Mouse (Mus musculus) retina, adult 2 months (tissue): ENCODE measurements around the gene Tmtc2.
A peak's percentile ranks its signal among the peaks of the same experiment; 100 is the strongest.

Experiments used
- DNase-seq: peaks from one replicate; pipeline ENCODE4 v3.0.0-alpha.2; 2012; ENCODE audit warnings: low read depth, low spot score

Tmtc2 gene

GRCm38 (mm10) chr10:105297560-105297959 is 276.7 kb downstream of the Tmtc2 start:
- no peak for DNase-seq

- no peak for DNase-seq
Measured at GRCm38 (mm10) chr10:105292961-105293360, 281.3 kb downstream of the Tmtc2 start.

- DNase-seq = no peak
Measured at GRCm38 (mm10) chr10:105288472-105288871, 285.8 kb downstream of the Tmtc2 start.

GRCm38 (mm10) chr10:105287575-105287974 is 286.7 kb downstream of the Tmtc2 start:
- no peak for DNase-seq

GRCm38 (mm10) chr10:105287064-105287463 is 287.2 kb downstream of the Tmtc2 start:
- DNase-seq = no peak

GRCm38 (mm10) chr10:105286221-105286620 is 288.0 kb downstream of the Tmtc2 start:
- no peak for DNase-seq

- DNase-seq = peak; percentile 8
Measured at GRCm38 (mm10) chr10:105284171-105284570, 290.1 kb downstream of the Tmtc2 start.

GRCm38 (mm10) chr10:105280933-105281332 is 293.3 kb downstream of the Tmtc2 start:
- DNase-seq = no peak

GRCm38 (mm10) chr10:105260053-105260452 is 314.2 kb downstream of the Tmtc2 start:
- DNase-seq = no peak

- peak; percentile 16 for DNase-seq
Measured at GRCm38 (mm10) chr10:105238291-105238690, 336.0 kb downstream of the Tmtc2 start.

- no peak for DNase-seq
Measured at GRCm38 (mm10) chr10:105232864-105233263, 341.4 kb downstream of the Tmtc2 start.

GRCm38 (mm10) chr10:105230416-105230815 is 343.8 kb downstream of the Tmtc2 start:
- no peak for DNase-seq

GRCm38 (mm10) chr10:105228623-105229022 is 345.6 kb downstream of the Tmtc2 start:
- no peak for DNase-seq

- no peak for DNase-seq
Measured at GRCm38 (mm10) chr10:105227631-105228030, 346.6 kb downstream of the Tmtc2 start.

- no peak for DNase-seq
Measured at GRCm38 (mm10) chr10:105225714-105226113, 348.5 kb downstream of the Tmtc2 start.

- no peak for DNase-seq
Measured at GRCm38 (mm10) chr10:105222904-105223303, 351.3 kb downstream of the Tmtc2 start.

GRCm38 (mm10) chr10:105201491-105201890 is 372.8 kb downstream of the Tmtc2 start:
- no peak for DNase-seq

- DNase-seq = no peak
Measured at GRCm38 (mm10) chr10:105200678-105201077, 373.6 kb downstream of the Tmtc2 start.

- DNase-seq = no peak
Measured at GRCm38 (mm10) chr10:105200092-105200491, 374.2 kb downstream of the Tmtc2 start.

- DNase-seq = no peak
Measured at GRCm38 (mm10) chr10:105199515-105199914, 374.7 kb downstream of the Tmtc2 start.

GRCm38 (mm10) chr10:105195377-105195776 is 378.9 kb downstream of the Tmtc2 start:
- DNase-seq = no peak

- DNase-seq = no peak
Measured at GRCm38 (mm10) chr10:105193756-105194460, 380.3 kb downstream of the Tmtc2 start.

GRCm38 (mm10) chr10:105192071-105192470 is 382.2 kb downstream of the Tmtc2 start:
- no peak for DNase-seq

- DNase-seq = no peak
Measured at GRCm38 (mm10) chr10:105189746-105190145, 384.5 kb downstream of the Tmtc2 start.
